Mouse (Mus musculus) gastrocnemius, postnatal 14 days (tissue): ENCODE data around the gene Spag9. TPM values are rescaled to one million over a fixed set of nuclear protein-coding genes. Genes with fewer than 3 reads are reported as not detected.

Experiments used
- DNase-seq: peaks from one replicate; pipeline ENCODE4 v3.0.0; 2021; ENCODE audit warnings: mixed read lengths
- intact Hi-C: fragments of 180-260 bp; cut with DNase I; formaldehyde crosslinking; loops from one replicate; pipeline ENCODE4 v1.15.1; 2025; ENCODE audit warnings: low total_unique reads
- total RNA-seq, 2 experiments: library from RNA; stranded (reverse); gene quantifications; 2 replicates each; pipeline ENCODE4 v1.2.3; 2021

The Spag9 gene
- total RNA-seq, 2 experiments from 2014 or later, result 120 to 123 TPM

DNA sequence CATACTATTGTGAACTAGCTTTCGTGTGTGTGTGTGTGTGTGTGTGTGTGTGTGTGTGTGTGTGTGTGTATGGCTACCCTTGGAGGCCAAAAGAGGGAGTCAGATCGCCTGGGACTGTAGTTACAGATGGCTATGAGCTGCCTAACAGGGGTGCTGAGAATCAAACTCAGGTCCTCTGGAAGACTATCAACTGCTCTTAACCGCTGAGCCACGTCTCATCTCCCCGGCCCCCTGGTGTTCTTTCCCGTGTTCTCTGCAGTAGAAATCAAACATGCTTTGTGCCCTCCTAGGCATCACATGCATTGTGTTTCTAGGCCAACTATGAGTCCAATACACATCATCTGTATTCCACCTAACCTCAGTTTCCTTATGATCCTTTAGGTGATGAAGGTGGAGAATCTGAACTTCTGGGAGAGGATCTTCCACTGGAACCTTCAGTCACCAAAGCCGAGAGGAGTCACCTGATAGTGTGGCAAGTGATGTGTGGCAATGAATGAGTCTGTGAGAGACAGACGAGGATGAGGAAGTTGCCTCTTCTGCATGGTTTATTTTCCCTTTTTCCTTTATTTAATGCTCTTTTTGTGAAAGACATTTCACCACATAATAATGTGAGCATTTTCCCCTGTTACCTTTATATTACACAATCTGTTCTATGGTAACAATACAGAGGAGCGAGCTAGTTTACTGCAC, 126.6 kb downstream of the Spag9 start:
- DNase-seq, result no peak
- intact Hi-C loops, result loop anchor here (10.0 kb wide), 1 partner anchor 362 kb away; the partner anchor contains the start of gene Spata20

DNA sequence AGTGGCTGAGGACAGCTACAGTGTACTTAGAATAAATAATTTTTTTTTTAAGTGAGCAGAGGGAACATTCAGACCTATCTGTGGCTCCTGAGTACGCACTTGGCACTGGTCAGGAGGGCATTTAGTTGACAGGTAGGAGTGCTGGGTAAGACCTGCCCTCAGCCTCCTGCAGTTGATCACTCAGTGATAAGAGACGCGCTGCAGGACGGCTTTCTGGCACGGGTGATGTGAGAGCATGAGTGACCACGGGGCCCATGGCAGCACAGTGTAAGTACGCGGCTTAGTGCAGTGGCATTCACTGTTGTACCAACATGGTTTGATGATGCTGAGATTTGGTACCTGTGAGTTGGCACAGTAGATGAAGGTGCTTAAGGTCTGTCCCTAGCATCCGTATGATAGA, 130.8 kb downstream of the Spag9 start:
- intact Hi-C loops, result loop anchor here (10.0 kb wide), 1 partner anchor 358 kb away; the partner anchor contains the start of gene Spata20

DNA sequence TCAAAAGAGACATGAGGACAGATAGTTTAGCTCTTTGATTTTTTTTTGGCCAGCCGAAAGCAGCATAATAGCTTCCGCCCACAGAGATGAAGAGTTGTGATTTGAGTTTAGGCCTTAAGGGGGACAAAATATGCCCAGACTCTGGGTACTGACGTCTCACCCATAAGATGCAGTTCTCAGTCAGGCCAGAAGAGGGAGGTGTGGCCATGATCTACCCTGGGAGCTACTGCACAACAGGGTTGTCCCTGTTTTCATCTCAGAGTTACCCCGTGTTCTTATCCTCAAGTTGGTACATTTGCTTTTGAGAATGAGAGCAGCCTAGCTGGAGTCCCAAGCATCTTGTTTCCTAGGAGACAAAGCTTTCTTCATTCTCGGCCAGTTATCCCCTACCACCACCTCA, 132.1 kb downstream of the Spag9 start:
- intact Hi-C loops, result loop anchor here (10.0 kb wide), 1 partner anchor 357 kb away; the partner anchor contains the start of gene Spata20
- DNase-seq, result peak; percentile 70

More for the DNA sequence above, 130.8 kb downstream of the Spag9 start:
- no peak for DNase-seq

GRCm38 (mm10) chr11:94128506-94128905, 132.6 kb downstream of the Spag9 start:
- intact Hi-C loops, result loop anchor here (10.0 kb wide), 1 partner anchor 356 kb away; the partner anchor contains the start of gene Spata20
- no peak for DNase-seq

GRCm38 (mm10) chr11:94129261-94130059, 133.6 kb downstream of the Spag9 start:
- intact Hi-C loops, result loop anchor here (5.0 to 10.0 kb wide), 2 partner anchors 148 to 355 kb away; partner anchors contain the start of gene Spata20

GRCm38 (mm10) chr11:94130118-94131095, 134.5 kb downstream of the Spag9 start:
- no peak for DNase-seq
- intact Hi-C loops, result loop anchor here (5.0 kb wide), 1 partner anchor 147 kb away; no protein-coding TSS in a partner anchor

More at GRCm38 (mm10) chr11:94129261-94130059, 133.6 kb downstream of the Spag9 start:
- DNase-seq, result peak; percentile 66

- intact Hi-C loops, result loop anchor here (5.0 kb wide), 1 partner anchor 144 kb away; no protein-coding TSS in a partner anchor
- DNase-seq, result peak; percentile 87
Observed at GRCm38 (mm10) chr11:94133344-94133955, 137.6 kb downstream of the Spag9 start.

DNA sequence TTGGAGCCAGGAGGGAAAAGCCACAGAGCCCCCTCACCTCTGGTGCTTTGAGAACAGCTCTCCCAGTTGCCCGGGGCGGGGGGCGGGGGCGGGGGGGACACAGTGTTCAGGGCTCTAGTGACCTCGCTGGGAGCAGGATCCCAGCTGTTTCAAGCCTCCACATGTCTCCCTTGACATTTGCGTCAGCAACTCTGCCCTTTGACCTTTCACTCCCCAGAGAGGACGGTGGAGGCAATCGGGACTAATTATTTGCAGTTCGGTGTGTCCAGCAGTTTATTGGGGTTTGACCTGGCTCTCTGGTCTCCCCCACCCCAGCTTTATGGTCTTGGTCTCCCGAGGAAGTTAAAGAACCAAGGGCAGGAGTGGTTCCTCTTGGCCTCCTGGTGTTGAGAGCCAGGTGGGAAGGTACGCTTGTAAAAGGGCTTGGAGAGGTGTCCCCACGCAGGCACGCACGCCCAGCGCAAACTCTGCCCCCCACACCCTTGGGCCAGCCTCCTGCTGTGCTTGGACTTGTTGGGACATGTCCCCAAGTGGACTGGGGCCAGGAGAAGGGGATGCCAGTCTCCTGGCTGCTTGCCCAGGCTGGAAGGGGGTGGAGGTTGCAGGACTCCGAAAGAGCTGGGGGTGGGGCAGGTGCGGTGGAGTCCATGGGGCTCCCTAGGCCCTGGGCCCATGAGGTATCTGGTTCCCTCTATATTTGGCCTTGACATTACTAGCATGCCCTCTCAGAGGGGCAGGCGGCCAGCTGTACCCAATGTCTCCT, 138.4 kb downstream of the Spag9 start:
- intact Hi-C loops, result loop anchor here (5.0 kb wide), 1 partner anchor 143 kb away; no protein-coding TSS in a partner anchor
- peak; percentile 94 for DNase-seq

DNA sequence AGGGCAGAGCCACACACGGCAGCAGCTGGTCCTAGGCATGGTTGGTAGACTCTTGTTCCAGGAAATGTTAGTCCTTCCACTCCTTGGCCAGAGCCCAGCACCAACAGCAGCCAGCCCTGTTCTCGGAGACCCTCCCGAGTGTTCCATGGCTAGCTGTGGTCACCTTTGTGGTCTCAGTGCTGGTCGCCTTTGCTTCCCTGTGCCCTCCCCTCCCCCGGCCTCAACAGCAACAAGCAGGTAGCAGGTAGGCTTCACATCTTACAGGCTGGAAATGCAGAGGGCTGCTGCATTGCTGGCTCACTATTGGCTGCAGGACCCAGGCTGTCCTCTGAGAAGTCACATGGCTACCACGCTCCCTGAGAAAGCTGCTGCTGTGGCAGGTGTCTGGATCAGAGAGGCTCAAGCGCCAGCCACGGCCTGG, 139.7 kb downstream of the Spag9 start:
- intact Hi-C loops, result loop anchor here (5.0 kb wide), 1 partner anchor 77 kb away; the partner anchor contains the start of gene Tob1
- peak; percentile 51 for DNase-seq

DNA sequence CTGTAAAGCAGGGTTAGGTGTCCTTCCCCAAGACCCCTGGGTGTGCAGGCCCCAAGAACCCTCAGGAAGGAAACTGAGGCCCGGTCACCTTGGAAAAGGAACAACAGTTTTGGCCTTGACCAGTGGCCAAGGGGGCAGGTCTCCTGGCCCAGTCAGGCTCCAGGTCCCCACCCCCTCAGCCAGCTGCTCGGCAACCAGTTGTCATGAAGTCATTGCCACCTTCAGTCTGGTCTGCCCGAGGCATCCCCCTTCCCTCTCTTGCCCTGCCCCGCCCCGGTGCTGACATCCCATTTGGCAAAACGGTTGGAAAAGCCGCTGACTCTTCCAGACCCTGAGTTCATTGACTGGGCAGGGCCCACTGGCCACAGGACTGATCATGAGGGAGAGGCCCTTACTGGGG, 140.8 kb downstream of the Spag9 start:
- intact Hi-C loops, result loop anchor here (5.0 kb wide), 1 partner anchor 76 kb away; the partner anchor contains the start of gene Tob1
- DNase-seq, result peak; percentile 90

GRCm38 (mm10) chr11:94137326-94138061, 141.6 kb downstream of the Spag9 start:
- peak; percentile 76 for DNase-seq
- intact Hi-C loops, result loop anchor here (5.0 kb wide), 1 partner anchor 75 kb away; the partner anchor contains the start of gene Tob1

- peak; percentile 82 for DNase-seq
- intact Hi-C loops, result loop anchor here (5.0 kb wide), 1 partner anchor 74 kb away; the partner anchor contains the start of gene Tob1
Observed at GRCm38 (mm10) chr11:94138411-94139231, 142.7 kb downstream of the Spag9 start.

GRCm38 (mm10) chr11:94139232-94139620, 143.3 kb downstream of the Spag9 start:
- no peak for DNase-seq
- intact Hi-C loops, result loop anchor here (5.0 kb wide), 1 partner anchor 73 kb away; the partner anchor contains the start of gene Tob1

DNA sequence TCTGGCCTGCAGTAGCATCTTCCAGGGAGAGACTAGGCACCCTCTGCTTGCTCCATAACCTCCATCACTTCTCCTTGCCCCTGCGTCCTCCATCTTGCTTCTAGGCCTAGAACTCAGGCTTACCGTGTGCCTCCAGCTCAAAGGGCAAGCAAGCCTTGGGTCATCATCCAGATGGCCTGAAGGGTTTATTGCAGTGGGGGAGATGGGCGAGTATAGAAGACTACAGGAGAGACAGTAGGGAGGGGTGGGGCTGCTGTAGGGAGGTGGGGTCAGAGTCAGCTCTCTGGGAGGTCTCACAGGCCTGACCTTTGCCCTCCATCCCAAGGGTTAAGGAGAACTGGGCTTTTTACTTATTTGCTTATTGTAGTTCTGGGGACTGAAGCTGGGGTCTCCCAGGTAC, 144.6 kb downstream of the Spag9 start:
- intact Hi-C loops, result no loop called here
- no peak for DNase-seq

- intact Hi-C loops, result no loop called here
- DNase-seq, result no peak
Observed at GRCm38 (mm10) chr11:94141564-94141963, 145.7 kb downstream of the Spag9 start.

- intact Hi-C loops, result no loop called here
- no peak for DNase-seq
Observed at GRCm38 (mm10) chr11:94143336-94143735, 147.4 kb downstream of the Spag9 start.
